Mouse (Mus musculus) gastrocnemius, postnatal 36 days (tissue): Measurements from ENCODE around the gene Zfp568. TPM values are rescaled to one million over a fixed set of nuclear protein-coding genes. Genes with fewer than 3 reads are reported as not detected.
"Not testable (repeated sequence)": the region's sequence is repeated elsewhere in the genome, so short reads cannot be mapped to it uniquely, and the experiment has no call there.

Experiments
- DNase-seq, 2 experiments: peaks; one replicate each; pipeline ENCODE4 v3.0.0; 2022
- intact Hi-C: fragments of 180-260 bp; cut with DNase I; formaldehyde crosslinking; loops from one replicate; pipeline ENCODE4 v1.15.1; 2025
- long read RNA-seq, 2 experiments: library from polyadenylated mRNA; stranded (forward); transcript quantifications; one replicate each; pipeline ENCODE4 v2.0.0; 2021
- total RNA-seq, 2 experiments: library from RNA; stranded (reverse); gene quantifications; 2 replicates each; pipeline ENCODE4 v1.2.3; 2021

Zfp568 gene
- total RNA-seq: 10 to 100 TPM; 15.4 to 18.7 TPM
- long read RNA-seq, experiment 1, partial matches to known transcripts: 3 of 3 reads
- long read RNA-seq, experiment 1, other reads (novel, unspliced or antisense): 0 of 3 reads
- long read RNA-seq, experiment 2, partial matches to known transcripts: 0 of 5 reads
- long read RNA-seq, experiment 2, other reads (novel, unspliced or antisense): 5 of 5 reads

DNA sequence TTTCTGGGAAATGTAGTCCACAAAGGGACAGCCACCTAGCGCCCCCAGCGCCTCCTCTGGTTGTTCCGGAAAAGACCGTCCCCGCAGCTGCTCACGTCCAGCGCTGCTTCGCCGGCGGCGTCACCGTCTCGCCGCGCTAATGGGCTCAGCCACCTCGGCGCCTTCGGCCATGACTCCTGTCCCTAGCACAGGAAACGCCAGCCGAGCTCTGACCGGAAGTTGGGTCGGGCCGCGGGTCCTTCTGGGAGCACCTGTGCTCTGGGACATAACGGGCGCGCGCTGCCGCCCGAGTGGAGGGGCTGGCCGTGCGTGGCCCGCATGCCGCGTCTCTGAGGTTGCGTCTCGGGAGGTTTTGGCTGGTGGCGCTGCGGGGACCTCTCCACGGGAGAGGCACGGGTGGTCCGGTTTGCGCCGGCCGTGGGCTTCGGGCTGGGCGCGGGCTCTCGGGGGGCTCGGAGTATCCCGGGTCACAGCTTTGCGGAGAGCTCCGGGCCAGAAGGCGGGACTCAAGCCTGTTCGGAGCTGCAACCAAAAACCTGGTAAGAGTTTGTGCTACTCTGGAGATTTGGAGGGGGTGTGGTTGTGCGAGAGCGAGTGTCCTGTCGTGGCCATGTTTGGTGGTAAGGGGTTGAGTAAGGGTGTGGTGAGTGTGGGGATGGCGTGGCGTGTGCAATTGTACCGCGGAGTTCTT is at the start of gene Zfp568:
Gene Zfp568, plus strand, starts transcription at position 266 of the 691 bp plus-strand sequence.
- peak; percentile 88 to 91 for DNase-seq
- intact Hi-C loops: loop anchor here (2.0 kb wide), 1 partner anchor 27 kb away; no protein-coding TSS in a partner anchor

DNA sequence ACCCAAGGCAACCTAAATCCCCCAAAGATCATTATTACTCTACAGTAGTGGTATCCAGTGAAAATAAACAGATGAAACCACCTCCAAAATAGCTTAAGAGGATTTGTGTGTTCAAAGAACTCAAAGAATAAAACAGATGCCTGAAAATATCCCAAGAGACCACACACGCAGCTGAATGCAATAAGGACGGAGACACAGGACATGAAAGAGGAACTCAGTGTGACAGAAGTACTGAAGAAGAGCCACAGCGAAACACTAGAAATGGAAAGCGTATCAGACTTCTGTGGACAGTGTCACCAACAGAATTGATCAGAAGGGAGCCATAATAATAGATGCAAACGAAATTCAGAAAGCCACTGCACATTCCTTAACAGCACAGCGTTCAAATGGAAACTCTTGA is 44.9 kb upstream of the Zfp568 start:
- DNase-seq: no peak
- intact Hi-C loops: no loop called here

GRCm38 (mm10) chr7:29941027-29941426 is 42.7 kb upstream of the Zfp568 start:
- no peak for DNase-seq
- intact Hi-C loops: no loop called here

GRCm38 (mm10) chr7:29942740-29943139 is 41.0 kb upstream of the Zfp568 start:
- no peak for DNase-seq
- intact Hi-C loops: no loop called here

DNA sequence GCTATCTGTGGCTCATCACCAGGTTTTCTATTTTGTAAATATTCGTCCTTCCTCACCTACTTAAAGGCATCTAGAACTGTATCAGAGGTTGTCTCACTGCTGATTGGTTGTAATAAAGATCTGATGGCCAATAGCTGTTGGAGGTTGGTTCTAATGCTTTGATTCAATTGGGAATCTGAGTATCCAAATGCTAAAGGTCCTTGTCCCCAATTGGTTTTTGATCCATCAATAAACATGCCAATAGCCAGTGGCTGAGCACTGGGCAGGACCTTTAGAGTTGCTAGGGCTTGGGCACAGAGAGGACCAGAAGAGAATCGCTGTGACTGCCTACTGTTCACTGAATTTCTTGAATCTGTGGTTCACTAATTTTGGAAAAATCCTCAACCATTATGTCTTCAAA is 40.0 kb upstream of the Zfp568 start:
- intact Hi-C loops: no loop called here
- no peak for DNase-seq

- DNase-seq: no peak
- intact Hi-C loops: no loop called here
Measured at GRCm38 (mm10) chr7:29944201-29944600, 39.6 kb upstream of the Zfp568 start.

DNA sequence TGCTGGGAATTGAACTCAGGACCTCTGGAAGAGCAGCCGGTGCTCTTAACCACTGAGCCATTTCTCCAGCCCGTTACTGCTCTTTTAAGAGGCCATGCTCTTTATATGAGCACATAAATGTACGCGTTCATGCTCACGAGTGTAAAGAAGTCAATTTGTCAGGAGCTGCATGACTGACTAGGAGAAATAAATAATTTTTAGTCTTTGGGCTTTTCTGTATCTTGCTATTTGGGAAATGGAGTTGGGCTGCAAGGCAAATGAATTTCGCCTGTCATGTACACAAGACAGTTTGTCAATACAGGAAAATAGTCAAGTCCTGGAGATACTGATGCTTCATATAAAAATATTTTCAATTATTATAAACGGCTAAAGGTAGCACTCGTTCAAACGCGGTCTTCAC is 30.7 kb upstream of the Zfp568 start:
- intact Hi-C loops: no loop called here
- DNase-seq: no peak

DNA sequence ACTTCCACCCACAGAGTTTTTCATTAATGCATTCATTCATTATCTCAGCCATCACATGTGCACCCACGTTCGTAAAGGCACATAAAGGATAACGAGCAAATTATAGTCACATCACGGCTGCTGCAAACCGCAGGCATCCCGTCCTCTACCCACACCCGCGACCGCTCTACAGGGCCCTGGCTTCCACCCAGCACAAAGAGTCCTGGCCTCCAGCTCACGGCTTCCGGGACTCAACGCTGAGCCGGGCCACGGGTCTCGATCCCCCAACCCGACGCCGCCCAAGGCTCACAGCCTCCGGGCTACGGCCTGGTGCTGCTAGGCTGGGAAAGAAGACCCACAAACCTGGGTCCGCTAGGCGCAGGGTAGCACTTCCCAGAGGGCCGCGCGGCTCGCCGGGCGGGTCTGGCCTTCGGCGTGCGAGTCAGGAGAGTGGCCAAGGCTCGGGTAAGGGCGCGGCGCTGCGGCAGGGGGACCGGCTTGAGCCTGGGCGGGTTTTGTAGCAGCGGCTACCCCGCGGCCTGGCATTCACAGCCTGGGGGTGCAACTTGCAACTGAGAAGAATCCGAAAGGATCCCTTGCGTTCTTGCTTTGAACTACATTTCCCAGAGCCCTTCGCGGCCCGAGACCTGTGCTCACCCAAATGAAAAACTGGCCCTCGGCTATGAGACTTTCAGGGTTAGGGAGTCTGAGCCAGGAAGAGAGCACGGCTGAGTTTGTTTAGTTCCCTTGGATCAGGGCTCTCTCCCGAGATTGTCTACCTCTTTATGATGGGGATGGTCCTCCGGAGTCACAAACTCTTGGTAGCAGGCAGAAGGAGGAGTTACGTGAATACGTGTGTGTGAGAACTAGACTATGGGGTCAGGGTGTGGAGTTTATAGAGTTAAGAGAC is 30.0 kb upstream of the Zfp568 start, which contains the start of gene Zfp74:
Gene Zfp74, minus strand, starts transcription at position 577 of the 889 bp plus-strand sequence.
- peak; percentile 56 to 73 for DNase-seq
- intact Hi-C loops: no loop called here

- intact Hi-C loops: no loop called here
- DNase-seq: peak in 1 of 2 experiments; percentile 23
Measured at GRCm38 (mm10) chr7:29954731-29955130, 29.0 kb upstream of the Zfp568 start.

- intact Hi-C loops: loop anchor here (2.0 kb wide), 1 partner anchor 27 kb away; the partner anchor contains the start of gene Zfp568
- DNase-seq: no peak
Measured at GRCm38 (mm10) chr7:29956257-29956656, 27.5 kb upstream of the Zfp568 start.

DNA sequence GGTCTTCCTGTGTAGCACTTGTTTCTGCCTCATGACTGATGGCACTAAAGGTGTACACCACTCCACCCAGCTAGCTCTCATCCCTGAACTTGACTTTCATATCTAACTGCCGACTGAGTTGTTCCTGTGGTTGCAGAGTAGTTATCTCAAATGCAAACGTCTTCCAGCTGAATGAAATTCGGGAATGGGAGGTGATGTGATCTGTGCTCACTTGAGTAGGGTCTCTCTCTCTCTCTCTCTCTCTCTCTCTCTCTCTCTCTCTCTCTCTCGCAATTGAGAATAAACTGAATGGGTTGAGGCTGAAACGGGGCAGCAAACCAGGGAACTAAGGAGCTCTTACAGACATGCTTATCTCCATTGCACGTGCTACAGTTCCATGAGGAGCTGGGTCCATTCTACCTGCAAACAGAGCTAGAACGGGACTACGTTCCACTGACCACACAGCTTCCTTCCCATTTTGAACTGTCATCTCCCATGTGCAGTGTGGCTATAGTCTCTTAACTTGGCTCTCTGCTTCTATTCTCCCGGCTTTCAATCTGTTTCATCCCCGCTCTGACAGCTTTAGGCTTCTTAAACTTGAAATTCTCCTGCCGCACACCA is 25.5 kb upstream of the Zfp568 start:
- no peak for DNase-seq
- intact Hi-C loops: no loop called here

DNA sequence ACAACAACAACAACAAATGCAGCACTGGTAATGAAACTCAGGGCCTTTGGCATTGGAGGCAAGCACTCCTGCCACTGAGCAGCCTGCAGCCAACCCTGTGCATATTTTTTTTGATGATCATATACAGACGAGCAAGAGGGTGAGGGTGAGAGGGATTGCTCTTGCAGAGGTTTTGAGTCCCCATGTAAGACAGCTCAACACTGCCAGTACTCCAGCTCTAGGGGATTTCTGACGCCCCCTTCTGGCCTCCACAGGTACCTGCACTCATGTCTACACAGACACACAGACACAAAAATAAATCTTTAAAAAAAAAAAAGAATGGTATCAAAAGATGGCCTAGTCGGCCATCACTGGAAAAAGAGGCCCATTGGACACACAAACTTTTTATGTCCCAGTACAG is 24.8 kb upstream of the Zfp568 start:
- no peak for DNase-seq
- intact Hi-C loops: no loop called here

DNA sequence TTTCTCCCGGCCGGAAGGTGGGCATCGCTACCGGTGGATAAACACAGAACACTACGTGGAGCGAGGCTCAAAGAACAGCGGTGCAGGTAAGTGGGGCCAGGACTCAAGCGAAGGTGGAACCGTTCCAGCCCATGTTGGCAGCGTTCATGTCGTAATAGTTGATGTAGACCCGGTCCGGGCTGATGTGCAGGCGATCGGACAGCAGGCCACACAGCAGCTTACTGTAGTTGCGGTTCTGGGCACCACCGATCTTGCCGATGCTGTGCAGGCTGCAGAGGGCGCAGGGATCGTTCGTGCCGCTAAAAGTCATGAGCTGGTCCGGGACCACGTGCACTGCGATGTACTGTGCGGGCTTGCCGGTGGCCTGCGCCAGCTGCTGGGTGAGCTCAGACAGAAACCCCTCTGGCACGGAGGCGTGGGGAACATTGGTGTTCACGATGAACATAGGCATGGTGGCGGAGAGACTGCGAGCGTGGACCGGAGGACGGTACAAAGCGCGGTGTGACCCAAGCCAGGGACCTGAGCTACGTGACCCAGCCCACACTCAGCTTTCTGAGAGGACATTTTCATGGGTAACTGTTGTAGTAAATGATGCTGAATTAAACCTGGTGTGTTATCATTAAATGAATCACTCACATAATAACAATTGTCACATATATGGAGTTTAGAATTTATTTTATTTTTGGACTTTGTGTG is 18.5 kb upstream of the Zfp568 start:
- DNase-seq, intact Hi-C loops: not testable (repeated sequence)

- DNase-seq: no peak
- intact Hi-C loops: no loop called here
Measured at GRCm38 (mm10) chr7:29970686-29971085, 13.1 kb upstream of the Zfp568 start.

DNA sequence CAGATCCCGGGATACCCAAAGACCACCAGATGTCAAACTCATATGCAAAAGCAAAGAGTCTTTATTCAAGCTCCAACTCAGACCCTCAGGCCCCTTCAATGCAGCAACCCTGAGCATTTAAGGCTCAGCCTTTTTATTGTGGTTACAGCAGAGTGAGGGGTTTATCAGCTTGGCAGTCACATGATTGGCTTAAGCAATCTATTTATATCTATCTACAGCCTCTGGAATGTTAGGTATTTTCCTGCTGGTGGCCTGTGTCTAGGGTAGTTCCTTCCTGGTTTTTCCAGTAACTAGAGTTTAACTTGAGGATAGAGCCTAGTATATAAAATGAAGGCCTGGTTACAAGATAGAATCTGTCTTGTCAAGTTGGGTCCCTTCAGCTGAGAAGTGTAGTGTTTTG is 3.0 kb upstream of the Zfp568 start:
- intact Hi-C loops: no loop called here
- DNase-seq: no peak

- intact Hi-C loops: no loop called here
- DNase-seq: no peak
Measured at GRCm38 (mm10) chr7:29981455-29981854, 2.3 kb upstream of the Zfp568 start.

- intact Hi-C loops: loop anchor here (2.0 kb wide), 1 partner anchor 25 kb away; no protein-coding TSS in a partner anchor
- DNase-seq: no peak
Measured at GRCm38 (mm10) chr7:29981860-29982259, 1.9 kb upstream of the Zfp568 start.

DNA sequence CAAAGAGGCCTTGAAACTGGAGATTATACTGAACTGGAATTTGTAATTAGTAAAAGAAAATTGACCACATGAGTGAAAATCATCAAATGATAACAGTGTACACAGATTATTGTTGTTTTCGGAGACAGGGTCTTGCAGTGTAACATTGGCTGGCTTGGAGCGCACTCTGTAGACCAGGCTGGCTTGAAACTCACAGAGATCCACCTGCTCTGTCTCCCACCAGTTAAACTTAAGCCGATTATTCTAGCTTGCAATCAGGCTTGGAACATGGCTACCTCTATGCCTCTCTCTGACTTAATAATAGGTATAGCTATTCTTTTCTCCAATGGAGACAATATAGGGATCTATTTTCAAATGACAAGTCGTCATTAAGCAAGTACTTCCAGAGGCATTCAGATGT is 1.4 kb upstream of the Zfp568 start:
- no peak for DNase-seq
- intact Hi-C loops: loop anchor here (2.0 kb wide), 1 partner anchor 26 kb away; no protein-coding TSS in a partner anchor

- DNase-seq: no peak
- intact Hi-C loops: loop anchor here (2.0 kb wide), 1 partner anchor 26 kb away; no protein-coding TSS in a partner anchor
Measured at GRCm38 (mm10) chr7:29982931-29983330, 824 bp upstream of the Zfp568 start.

GRCm38 (mm10) chr7:29983340-29983689 is 440 bp upstream of the Zfp568 start:
- intact Hi-C loops: loop anchor here (2.0 kb wide), 1 partner anchor 27 kb away; no protein-coding TSS in a partner anchor

More at GRCm38 (mm10) chr7:29983340-29983689, 440 bp upstream of the Zfp568 start:
- no peak for DNase-seq
